Mouse (Mus musculus): ENCODE measurements around the gene Lalba. TPM values are rescaled to one million over a fixed set of nuclear protein-coding genes. Genes with fewer than 3 reads are reported as not detected.

Gene Lalba
- total and polyA plus RNA-seq, 3 experiments: not detected

- dilution Hi-C loops (cut with MboI; ENCODE audit: extremely low pct_ligation_motif_present, extremely low pct_unique_long_range_greater_than_20kb, low sequenced_read_pairs) (no loop called here), in situ Hi-C loops (cut with MboI; ENCODE audit: low pct_ligation_motif_present, low pct_unique_long_range_greater_than_20kb, low sequenced_read_pairs) (loop anchor here (5.0 kb wide), 1 partner anchor 104 kb away; no protein-coding TSS in a partner anchor)
- Histone ChIP-seq H3K9me3 (replicated peaks; ENCODE audit: low read length) (peaks cover 7% of the 10 kb centered on the region), H3K9ac (ENCODE audit: insufficient read depth, low read depth) (no peak overlapping the region), H3K27ac (ENCODE audit: insufficient read depth, low read depth) (peak overlapping the region; percentile 88), H3K4me2 (ENCODE audit: insufficient read depth, low read depth, poor library complexity, severe bottlenecking) (peak overlapping the region; percentile 94), H3K27me3 (replicated peaks) (no peaks in the 10 kb centered on the region), H3K4me1 (ENCODE audit: control insufficient read depth in 1 of 2, insufficient read depth in 2 of 2) (peaks cover 6 to 48% of the 10 kb centered on the region in 2 experiments; a peak in 2 of 4 replicates), H3K79me2 (replicated peaks; ENCODE audit: control insufficient read depth, extremely low read depth, insufficient read depth, poor library complexity, severe bottlenecking) (no peaks in the 10 kb centered on the region), H3K36me3 (replicated peaks in 1 of 2; ENCODE audit: control insufficient read depth in 1 of 2, insufficient read depth in 1 of 2, low read length in 1 of 2) (peaks cover 3 to 10% of the 10 kb centered on the region in 2 experiments), H3K4me3 (replicated peaks in 1 of 3; ENCODE audit: low read depth in 2 of 3, low read length in 2 of 3, poor library complexity in 1 of 3) (peak overlapping the region in 2 of 3 experiments; percentile 21 to 25)
- DNase-seq (ENCODE audit: extremely low read depth): peak; percentile 78
- TF ChIP-seq E2F4 (IDR thresholded peaks at IDR 0.05; ENCODE audit: insufficient replicate concordance, low read depth, low read length): no peak
- TF ChIP-seq USF1 (IDR thresholded peaks at IDR 0.05; ENCODE audit: low read depth, low read length): peak; percentile 24; the same call in 1 of the 2 replicates
- peak; percentile 80 for TF ChIP-seq SIN3A (IDR thresholded peaks at IDR 0.05; ENCODE audit: low read length)
- no peak; the same call in 1 of the 2 replicates for TF ChIP-seq RCOR1 (conservative IDR thresholded peaks at IDR 0.05; ENCODE audit: low read depth, low read length)
- no peak for TF ChIP-seq NELFE (IDR thresholded peaks at IDR 0.05; ENCODE audit: low read depth, low read length)
- TF ChIP-seq JUN (IDR thresholded peaks at IDR 0.05; ENCODE audit: insufficient read depth, low read depth, low read length): peak; percentile 63; the same call in 1 of the 2 replicates
- TF ChIP-seq USF2 (conservative IDR thresholded peaks at IDR 0.05; ENCODE audit: low read depth, low read length): no peak
- TF ChIP-seq UBTF (IDR thresholded peaks at IDR 0.05; ENCODE audit: low read depth, low read length): no peak
- TF ChIP-seq ZMIZ1 (IDR thresholded peaks at IDR 0.05; ENCODE audit: low read depth, low read length): 0 out of 2 replicates have a peak, but pooled peaks have one; percentile 26
- no peak for TF ChIP-seq PAX5 (IDR thresholded peaks at IDR 0.05; ENCODE audit: low read length)
- TF ChIP-seq JUND (conservative IDR thresholded peaks at IDR 0.05; ENCODE audit: low read depth, low read length): peak; percentile 34
- TF ChIP-seq ZC3H11A (IDR thresholded peaks at IDR 0.05; ENCODE audit: low read depth, low read length): no peak
- peak; percentile 74; the same call in 1 of the 2 replicates for TF ChIP-seq CHD2 (IDR thresholded peaks at IDR 0.05; ENCODE audit: low read length)
- TF ChIP-seq MAX (IDR thresholded peaks at IDR 0.05; ENCODE audit: low read length): peak; percentile 25; the same call in 1 of the 2 replicates
- peak; percentile 91 for TF ChIP-seq IRF4 (IDR thresholded peaks at IDR 0.05; ENCODE audit: low read depth, low read length)
- no peak for TF ChIP-seq CHD1 (IDR thresholded peaks at IDR 0.05; ENCODE audit: low read depth, low read length)
- TF ChIP-seq TCF12 (IDR thresholded peaks at IDR 0.05; ENCODE audit: low read depth, low read length): peak; percentile 76
- TF ChIP-seq TBP (conservative IDR thresholded peaks at IDR 0.05; ENCODE audit: low read depth, low read length): 0 out of 2 replicates have a peak, but pooled peaks have one; percentile 43
- peak; percentile 85 for TF ChIP-seq MEF2A (IDR thresholded peaks at IDR 0.05; ENCODE audit: borderline replicate concordance, low read depth, low read length)
- peak; percentile 86 for TF ChIP-seq EP300 (IDR thresholded peaks at IDR 0.05; ENCODE audit: low read length)
- no peak for TF ChIP-seq ELF1 (IDR thresholded peaks at IDR 0.05; ENCODE audit: low read depth, low read length)
- peak; percentile 44 for TF ChIP-seq POLR2A (IDR thresholded peaks at IDR 0.05; ENCODE audit: low read depth, low read length)
- peak; percentile 99 for TF ChIP-seq BHLHE40 (IDR thresholded peaks at IDR 0.05; ENCODE audit: low read depth, low read length)
- peak; percentile 97 for TF ChIP-seq ZNF384 (IDR thresholded peaks at IDR 0.05; ENCODE audit: low read depth, low read length)
- TF ChIP-seq ETS1 (conservative IDR thresholded peaks at IDR 0.05; ENCODE audit: low read depth, low read length): peak; percentile 94
These were observed 30.3 kb upstream of the Lalba start for GRCm38 (mm10) chr15:98512799-98513321.

Data from CH12.LX (cell line).